Mouse (Mus musculus) hindbrain, embryonic 14.5 days (tissue): ENCODE results near the gene Edem1. TPM values are rescaled to one million over a fixed set of nuclear protein-coding genes. Genes with fewer than 3 reads are reported as not detected.

Source experiments
- ATAC-seq: fragments of 200-750 bp; cut with Nextera tagmentation; 2 replicates; pipeline ENCODE4 v1.8.0; 2017; ENCODE audit warnings: moderate number of reproducible peaks, mild to moderate bottlenecking, moderate TSS enrichment, moderate library complexity; ENCODE audit not compliant: low FRiP score
- DNase-seq: peaks from one replicate; pipeline ENCODE4 v3.0.0-alpha.2; 2015; ENCODE audit warnings: low spot score
- H3K27ac ChIP-seq: fragments of 300-500 bp; sonication (generic); 2 replicates; pipeline ENCODE4 v1.5.1; 2014; ENCODE audit warnings: mild to moderate bottlenecking, moderate library complexity
- H3K27me3 ChIP-seq: fragments of 300-500 bp; sonication (generic); 2 replicates; pipeline ENCODE4 v1.6.1; 2014; ENCODE audit warnings: mild to moderate bottlenecking, low read length, mixed read lengths; ENCODE audit not compliant: control insufficient read depth, insufficient read depth
- H3K36me3 ChIP-seq: fragments of 300-500 bp; sonication (generic); replicated peaks from 2 replicates; pipeline ENCODE4 v1.6.1; 2014; ENCODE audit not compliant: control insufficient read depth, insufficient read depth
- H3K4me1 ChIP-seq: fragments of 300-500 bp; sonication (generic); replicated peaks from 2 replicates; pipeline ENCODE4 v1.6.1; 2014; ENCODE audit warnings: antibody characterized with exemption, low read length, mixed read lengths; ENCODE audit not compliant: control insufficient read depth, insufficient read depth
- H3K4me2 ChIP-seq: fragments of 300-500 bp; sonication (generic); replicated peaks from 2 replicates; pipeline ENCODE4 v1.6.1; 2014; ENCODE audit warnings: mild to moderate bottlenecking, moderate library complexity
- H3K4me3 ChIP-seq: fragments of 300-500 bp; sonication (generic); replicated peaks from 2 replicates; pipeline ENCODE4 v1.5.1; 2014; ENCODE audit warnings: mild to moderate bottlenecking, low read length
- H3K9ac ChIP-seq: fragments of 300-500 bp; sonication (generic); 2 replicates; pipeline ENCODE4 v1.6.1; 2014
- H3K9me3 ChIP-seq: fragments of 300-500 bp; sonication (generic); 2 replicates; pipeline ENCODE4 v1.6.1; 2016; ENCODE audit warnings: low read length; ENCODE audit not compliant: control insufficient read depth
- WGBS: fragments of 180-500 bp; shearing (Covaris S2); extraction: QIAGEN DNeasy Blood & Tissue Kit; methylation state at CpG from one replicate; pipeline ENCODE4 v1.1.7; 2014; 5-methylcytosine and 5-hydroxymethylcytosine counted together
- polyA plus RNA-seq: library from polyadenylated mRNA; unstranded; fragments of >200 nt; fragmentation: Nextera tagmentation; extraction: Ambion mirVana; gene quantifications from 2 replicates; pipeline ENCODE4 v1.2.1, GENCODE M21; 2014

Edem1 gene
- polyA plus RNA-seq, 1 experiment from 2014 or later = 8.9 TPM

GRCm38 (mm10) chr6:108837081-108837480, 8.6 kb downstream of the Edem1 start:
- ATAC-seq = no peak
- Histone ChIP-seq H3K9me3 (no peaks in the 10 kb centered on the region), H3K27ac (no peak overlapping the region), H3K4me1 (no peaks in the 10 kb centered on the region), H3K4me2 (no peak overlapping the region), H3K27me3 (no peaks in the 10 kb centered on the region), H3K9ac (no peak overlapping the region), H3K36me3 (peaks cover 24% of the 10 kb centered on the region), H3K4me3 (no peak overlapping the region)
- no peak for DNase-seq
- WGBS = 95% methylated on average over 4 of the region's 4 CpGs

- ATAC-seq = no peak
- WGBS = 93% methylated on average over 4 of the region's 4 CpGs
Observed at GRCm38 (mm10) chr6:108837958-108838357, 9.5 kb downstream of the Edem1 start.

DNA sequence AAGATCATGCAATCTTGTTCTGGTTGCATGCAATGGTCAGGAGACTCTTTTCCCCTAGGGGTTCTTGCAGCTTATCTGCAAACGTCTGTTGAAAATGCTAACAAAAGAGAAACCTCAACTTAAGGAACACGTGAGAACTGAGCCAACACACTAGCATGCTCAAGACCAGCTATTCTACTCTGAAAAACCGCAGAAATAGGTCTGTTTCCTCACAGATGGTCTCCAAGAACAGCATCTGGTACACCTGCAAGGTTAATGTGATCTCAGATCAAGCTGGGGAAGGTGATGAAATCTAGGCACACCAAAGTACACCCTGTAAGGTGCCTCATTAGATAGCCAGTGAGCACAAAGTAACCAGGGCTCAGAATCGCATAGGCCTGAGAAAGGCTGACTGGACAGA, 11.0 kb downstream of the Edem1 start:
- Histone ChIP-seq H3K4me1 (no peaks in the 10 kb centered on the region), H3K4me2 (no peak overlapping the region), H3K9me3 (no peaks in the 10 kb centered on the region), H3K9ac (no peak overlapping the region), H3K27ac (no peak overlapping the region), H3K36me3 (peaks cover 38% of the 10 kb centered on the region), H3K4me3 (no peak overlapping the region), H3K27me3 (no peaks in the 10 kb centered on the region)
- ATAC-seq (no peak), DNase-seq (no peak)
- WGBS = 88% methylated on average over 4 of the region's 4 CpGs

More at GRCm38 (mm10) chr6:108837958-108838357, 9.5 kb downstream of the Edem1 start:
- no peak for DNase-seq
- H3K27me3 ChIP-seq = no peaks in the 10 kb centered on the region
- no peak overlapping the region for H3K9ac ChIP-seq
- H3K4me3 ChIP-seq = no peak overlapping the region
- H3K4me2 ChIP-seq = no peak overlapping the region
- peaks cover 24% of the 10 kb centered on the region for H3K36me3 ChIP-seq
- no peaks in the 10 kb centered on the region for H3K4me1 ChIP-seq
- H3K27ac ChIP-seq = no peak overlapping the region
- H3K9me3 ChIP-seq = no peaks in the 10 kb centered on the region

- no peak overlapping the region for H3K4me3 ChIP-seq
- H3K36me3 ChIP-seq = peaks cover 45% of the 10 kb centered on the region
- H3K27ac ChIP-seq = no peak overlapping the region
- H3K27me3 ChIP-seq = no peaks in the 10 kb centered on the region
- DNase-seq = no peak
- no peak overlapping the region for H3K9ac ChIP-seq
- WGBS = 94% methylated on average over 8 of the region's 8 CpGs
- H3K4me1 ChIP-seq = no peaks in the 10 kb centered on the region
- no peak for ATAC-seq
- no peak overlapping the region for H3K4me2 ChIP-seq
- H3K9me3 ChIP-seq = no peaks in the 10 kb centered on the region
Observed at GRCm38 (mm10) chr6:108840861-108841640, 12.6 kb downstream of the Edem1 start.

- Histone ChIP-seq H3K27me3 (no peaks in the 10 kb centered on the region), H3K36me3 (peaks cover 46% of the 10 kb centered on the region), H3K4me2 (no peak overlapping the region), H3K9me3 (no peaks in the 10 kb centered on the region), H3K27ac (no peak overlapping the region), H3K9ac (no peak overlapping the region), H3K4me1 (no peaks in the 10 kb centered on the region), H3K4me3 (no peak overlapping the region)
- DNase-seq (no peak), ATAC-seq (no peak)
- WGBS = 64% methylated on average over 1 of the region's 1 CpGs
Observed at GRCm38 (mm10) chr6:108843664-108844063, 15.2 kb downstream of the Edem1 start.

DNA sequence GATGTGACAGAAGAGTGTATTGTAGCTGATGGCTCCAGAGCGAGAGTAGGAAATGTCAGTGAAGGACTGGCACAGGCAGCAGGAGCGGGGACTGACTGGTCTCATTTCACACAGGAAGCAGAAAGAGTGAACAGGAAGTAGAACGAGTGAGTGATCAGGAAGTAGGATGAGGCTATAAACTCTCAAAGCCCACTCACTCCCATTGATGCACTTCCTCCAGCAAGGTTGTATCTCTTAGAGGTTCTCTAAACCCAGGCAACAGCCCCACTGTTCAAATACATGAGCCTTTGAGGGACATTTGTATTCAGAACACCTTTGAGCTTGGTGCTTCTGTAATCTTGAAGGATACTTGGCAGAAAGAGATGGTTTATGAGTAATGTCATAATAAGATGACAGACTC, 15.7 kb downstream of the Edem1 start:
- 91% methylated on average over 3 of the region's 3 CpGs for WGBS
- no peak overlapping the region for H3K27ac ChIP-seq
- DNase-seq (no peak), ATAC-seq (no peak)
- no peak overlapping the region for H3K9ac ChIP-seq
- no peak overlapping the region for H3K4me2 ChIP-seq
- H3K9me3 ChIP-seq = no peaks in the 10 kb centered on the region
- H3K36me3 ChIP-seq = peaks cover 49% of the 10 kb centered on the region
- no peak overlapping the region for H3K4me3 ChIP-seq
- no peaks in the 10 kb centered on the region for H3K4me1 ChIP-seq
- no peaks in the 10 kb centered on the region for H3K27me3 ChIP-seq

GRCm38 (mm10) chr6:108844771-108845170, 16.3 kb downstream of the Edem1 start:
- no peaks in the 10 kb centered on the region for H3K27me3 ChIP-seq
- 90% methylated on average over 7 of the region's 7 CpGs for WGBS
- peaks cover 50% of the 10 kb centered on the region for H3K36me3 ChIP-seq
- H3K27ac ChIP-seq = no peak overlapping the region
- H3K4me3 ChIP-seq = no peak overlapping the region
- DNase-seq (no peak), ATAC-seq (no peak)
- no peaks in the 10 kb centered on the region for H3K4me1 ChIP-seq
- H3K4me2 ChIP-seq = no peak overlapping the region
- no peak overlapping the region for H3K9ac ChIP-seq
- no peaks in the 10 kb centered on the region for H3K9me3 ChIP-seq

GRCm38 (mm10) chr6:108852088-108852670, 23.7 kb downstream of the Edem1 start:
- ATAC-seq (no peak), DNase-seq (no peak)
- H3K4me1 ChIP-seq = no peaks in the 10 kb centered on the region
- H3K9ac ChIP-seq = no peak overlapping the region
- WGBS = 96% methylated on average over 8 of the region's 8 CpGs
- H3K27me3 ChIP-seq = no peaks in the 10 kb centered on the region
- H3K9me3 ChIP-seq = no peaks in the 10 kb centered on the region
- no peak overlapping the region for H3K27ac ChIP-seq
- H3K4me2 ChIP-seq = no peak overlapping the region
- H3K36me3 ChIP-seq = peaks cover 61% of the 10 kb centered on the region
- no peak overlapping the region for H3K4me3 ChIP-seq

DNA sequence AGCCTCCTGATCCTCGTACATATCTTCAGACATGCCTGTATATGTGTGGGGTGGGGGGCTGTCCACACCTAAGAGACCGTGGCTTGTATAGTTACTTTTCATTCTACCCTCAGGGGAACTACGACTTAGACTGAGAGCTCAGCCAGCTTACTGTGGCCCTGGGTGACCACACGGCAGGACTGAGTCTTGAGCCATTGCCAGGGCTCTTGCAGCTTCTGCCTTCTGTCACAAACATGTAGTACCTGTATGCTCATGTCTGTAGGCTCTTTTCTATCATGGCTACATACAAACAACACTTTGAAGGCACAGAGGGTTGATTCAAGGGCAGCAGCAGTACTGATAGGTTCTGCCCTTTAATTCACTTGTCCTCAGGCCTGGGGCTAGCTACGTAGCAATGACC, 24.5 kb downstream of the Edem1 start:
- ATAC-seq (no peak), DNase-seq (no peak)
- Histone ChIP-seq H3K4me1 (no peaks in the 10 kb centered on the region), H3K4me3 (no peak overlapping the region), H3K4me2 (no peak overlapping the region), H3K9ac (no peak overlapping the region), H3K36me3 (peaks cover 63% of the 10 kb centered on the region), H3K27ac (no peak overlapping the region), H3K27me3 (no peaks in the 10 kb centered on the region), H3K9me3 (no peaks in the 10 kb centered on the region)
- 92% methylated on average over 5 of the region's 5 CpGs for WGBS
